1 mouse cellular context compared by ENCODE assay signal in the genomic region with DNA sequence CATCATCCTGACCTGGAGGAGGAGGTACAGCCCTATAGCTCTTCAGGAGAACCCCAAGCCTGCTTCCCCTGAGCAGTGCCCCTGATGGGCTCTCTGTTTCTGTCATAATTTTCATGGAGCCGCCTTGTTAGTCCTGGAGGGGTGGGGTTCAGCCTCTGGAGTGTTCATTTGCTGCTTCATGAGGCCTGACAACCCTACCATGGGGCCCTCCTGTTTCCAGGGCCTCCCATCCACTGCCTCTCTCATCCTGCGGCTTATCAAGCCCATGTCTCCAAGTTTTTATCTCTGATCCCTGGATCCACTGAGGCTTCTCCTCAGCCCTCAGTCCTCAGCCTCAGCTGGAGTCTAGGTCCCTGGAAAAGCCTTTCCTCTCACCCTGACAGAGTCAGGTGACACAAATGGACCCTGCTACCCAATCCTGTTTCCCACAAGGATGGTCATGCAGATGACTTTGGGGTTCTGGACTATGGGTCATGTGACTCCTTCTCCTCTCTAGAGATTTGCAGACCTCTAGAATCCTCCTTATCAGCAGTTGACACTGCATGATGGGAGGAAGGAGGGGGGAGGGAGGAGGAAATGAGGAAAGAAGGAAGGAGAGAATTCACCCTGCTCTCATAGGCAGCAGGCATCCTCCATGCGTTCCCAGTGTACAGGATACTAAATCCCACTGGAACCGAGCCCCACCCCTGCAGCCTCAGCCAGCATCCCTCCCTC.
TF ChIP-seq lines count a peak whose summit lies in the region.

No protein-coding gene starts in this region.

TF ChIP-seq in MEL, 35 proteins besides CTCF, POLR2A, EP300 and RAD21 (continued from another document):
- TF ChIP-seq ZC3H11A (IDR thresholded peaks at IDR 0.05; ENCODE audit: low read depth, low read length), result no peak
- TF ChIP-seq GABPA (IDR thresholded peaks at IDR 0.05; ENCODE audit: low read depth, low read length), result no peak
- no peak for TF ChIP-seq ZNF384 (IDR thresholded peaks at IDR 0.05; ENCODE audit: low read depth, low read length)
- TF ChIP-seq JUND (IDR thresholded peaks at IDR 0.05; ENCODE audit: low read depth, low read length), result no peak
- no peak for TF ChIP-seq ZMIZ1 (IDR thresholded peaks at IDR 0.05; ENCODE audit: low read depth, low read length)
- peak; percentile 69; the same call in 1 of the 2 replicates for TF ChIP-seq HCFC1 (IDR thresholded peaks at IDR 0.05; ENCODE audit: low read depth, low read length)
- peak; percentile 46; the same call in 1 of the 2 replicates for TF ChIP-seq ELF1 (IDR thresholded peaks at IDR 0.05; ENCODE audit: low read depth, low read length)
- TF ChIP-seq KAT2A (conservative IDR thresholded peaks at IDR 0.05; ENCODE audit: low read depth, low read length), result no peak
- TF ChIP-seq POLR2AphosphoS5 (IDR thresholded peaks at IDR 0.05; ENCODE audit: borderline replicate concordance, low read depth, low read length), result no peak
- TF ChIP-seq TBP (IDR thresholded peaks at IDR 0.05; ENCODE audit: low read depth, low read length), result 0 out of 2 replicates have a peak, but pooled peaks have one; percentile 35
- no peak for TF ChIP-seq MAFK (IDR thresholded peaks at IDR 0.05; ENCODE audit: borderline replicate concordance, low read depth, low read length)
- peak; percentile 55; the same call in 1 of the 2 replicates for TF ChIP-seq ETS1 (IDR thresholded peaks at IDR 0.05; ENCODE audit: low read depth, low read length)
- peak; percentile 38; the same call in 1 of the 2 replicates for TF ChIP-seq MYC (IDR thresholded peaks at IDR 0.05; ENCODE audit: low read depth, low read length)
- TF ChIP-seq ZKSCAN1 (IDR thresholded peaks at IDR 0.05; ENCODE audit: low read depth, low read length), result no peak
- TF ChIP-seq MYB (IDR thresholded peaks at IDR 0.05; ENCODE audit: low read depth, low read length), result no peak
- TF ChIP-seq MXI1 (IDR thresholded peaks at IDR 0.05; ENCODE audit: low read depth, low read length), result 0 out of 2 replicates have a peak, but pooled peaks have one; percentile 22
- no peak for TF ChIP-seq CHD1 (IDR thresholded peaks at IDR 0.05; ENCODE audit: low read depth, low read length)
- no peak for TF ChIP-seq CHD2 (IDR thresholded peaks at IDR 0.05; ENCODE audit: low read length)
- no peak for TF ChIP-seq E2F4 (IDR thresholded peaks at IDR 0.05; ENCODE audit: borderline replicate concordance, low read depth, low read length)
- peak; percentile 93 for TF ChIP-seq MAZ (IDR thresholded peaks at IDR 0.05; ENCODE audit: low read depth, low read length)
- TF ChIP-seq RCOR1 (IDR thresholded peaks at IDR 0.05; ENCODE audit: low read depth, low read length), result peak; percentile 52; the same call in 1 of the 2 replicates
- TF ChIP-seq TAL1 (IDR thresholded peaks at IDR 0.05; ENCODE audit: low read length), result peak; percentile 74
- TF ChIP-seq SMC3 (IDR thresholded peaks at IDR 0.05; ENCODE audit: low read depth, low read length), result no peak
- TF ChIP-seq TCF12 (IDR thresholded peaks at IDR 0.05; ENCODE audit: low read depth, low read length), result peak; percentile 70
- no peak for TF ChIP-seq MEF2A (IDR thresholded peaks at IDR 0.05; ENCODE audit: extremely low read depth, insufficient replicate concordance, low read depth, low read length, poor library complexity, severe bottlenecking)
